Mouse (Mus musculus): ENCODE data around the gene R3hcc1l. TPM values are rescaled to one million over a fixed set of nuclear protein-coding genes. Genes with fewer than 3 reads are reported as not detected.

The R3hcc1l gene
- polyA plus RNA-seq (2016; fragmentation: Nextera tagmentation; extraction: Ambion mirVana): 16.0 and 18.0 TPM in 2 replicates

GRCm38 (mm10) chr19:42518620-42519310 lies at the start of gene R3hcc1l:
Gene R3hcc1l (plus strand): TSS chr19:42518759.
- Histone ChIP-seq H3K9me3 (replicated peaks) (no peaks in the 10 kb centered on the region), H3K36me3 (no peaks in the 10 kb centered on the region), H3K4me1 (replicated peaks) (peaks cover 7% of the 10 kb centered on the region), H3K27ac (ENCODE audit: poor library complexity, severe bottlenecking) (peak within 1 kb of the TSS; percentile 77), H3K4me2 (peak within 1 kb of the TSS; percentile 82), H3K27me3 (replicated peaks) (peaks cover 16% of the 10 kb centered on the region), H3K9ac (peak within 1 kb of the TSS; percentile 97), H3K4me3 (peak within 1 kb of the TSS; percentile 99)
- WGBS: under 1% methylated on average over 59 of the region's 59 CpGs
- peak; percentile 96 for ATAC-seq (ENCODE audit: insufficient number of reproducible peaks, low FRiP score)

DNA sequence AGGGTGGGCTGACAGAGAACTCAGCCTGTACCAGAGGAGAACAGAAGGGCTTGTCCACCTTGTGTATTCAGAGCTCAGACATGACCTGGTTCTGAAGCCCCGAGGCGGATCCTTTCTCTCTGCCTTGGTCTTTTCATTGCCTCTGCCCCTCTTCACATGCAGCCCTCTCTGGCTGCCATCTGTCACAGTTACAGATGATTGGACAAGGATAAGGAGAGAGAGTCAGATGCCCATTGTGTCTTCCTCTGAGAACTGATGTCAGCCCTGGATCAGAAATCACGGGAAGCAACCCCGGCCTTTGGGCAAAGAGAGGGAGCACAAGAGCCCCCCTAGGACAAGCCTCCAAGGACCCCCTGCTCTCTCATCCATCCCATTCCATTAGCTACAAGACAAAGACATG lies 47.0 kb upstream of the R3hcc1l start:
- H3K4me1 ChIP-seq (replicated peaks): no peaks in the 10 kb centered on the region
- H3K36me3 ChIP-seq: no peaks in the 10 kb centered on the region
- no peaks in the 10 kb centered on the region for H3K9me3 ChIP-seq (replicated peaks)
- ATAC-seq (ENCODE audit: insufficient number of reproducible peaks, low FRiP score): no peak
- no peak overlapping the region for H3K4me3 ChIP-seq
- H3K9ac ChIP-seq: no peak overlapping the region
- H3K27ac ChIP-seq (ENCODE audit: poor library complexity, severe bottlenecking): no peak overlapping the region
- WGBS: 82% methylated on average over 4 of the region's 4 CpGs
- H3K4me2 ChIP-seq: no peak overlapping the region
- peaks cover 42% of the 10 kb centered on the region for H3K27me3 ChIP-seq (replicated peaks)

- no peaks in the 10 kb centered on the region for H3K9me3 ChIP-seq (replicated peaks)
- ATAC-seq (ENCODE audit: insufficient number of reproducible peaks, low FRiP score): no peak
- H3K36me3 ChIP-seq: no peaks in the 10 kb centered on the region
- H3K4me3 ChIP-seq: no peak overlapping the region
- H3K27me3 ChIP-seq (replicated peaks): peaks cover 53% of the 10 kb centered on the region
- H3K4me1 ChIP-seq (replicated peaks): no peaks in the 10 kb centered on the region
- H3K27ac ChIP-seq (ENCODE audit: poor library complexity, severe bottlenecking): no peak overlapping the region
- H3K4me2 ChIP-seq: no peak overlapping the region
- 22% methylated on average over 11 of the region's 11 CpGs for WGBS
- H3K9ac ChIP-seq: no peak overlapping the region
These were observed 45.7 kb upstream of the R3hcc1l start for GRCm38 (mm10) chr19:42472831-42473230.

- H3K27me3 ChIP-seq (replicated peaks): peaks cover 77% of the 10 kb centered on the region
- no peak overlapping the region for H3K27ac ChIP-seq (ENCODE audit: poor library complexity, severe bottlenecking)
- H3K9ac ChIP-seq: no peak overlapping the region
- H3K36me3 ChIP-seq: no peaks in the 10 kb centered on the region
- peaks cover 3% of the 10 kb centered on the region; the same call in 1 of the 2 replicates for H3K9me3 ChIP-seq (replicated peaks)
- no peaks in the 10 kb centered on the region for H3K4me1 ChIP-seq (replicated peaks)
- WGBS: 56% methylated on average over 5 of the region's 5 CpGs
- no peak for ATAC-seq (ENCODE audit: insufficient number of reproducible peaks, low FRiP score)
- H3K4me3 ChIP-seq: no peak overlapping the region
- H3K4me2 ChIP-seq: no peak overlapping the region
These were observed 40.8 kb upstream of the R3hcc1l start for GRCm38 (mm10) chr19:42477769-42478168.

- peaks cover 77% of the 10 kb centered on the region for H3K27me3 ChIP-seq (replicated peaks)
- H3K27ac ChIP-seq (ENCODE audit: poor library complexity, severe bottlenecking): no peak overlapping the region
- ATAC-seq (ENCODE audit: insufficient number of reproducible peaks, low FRiP score): no peak
- H3K4me2 ChIP-seq: no peak overlapping the region
- no peak overlapping the region for H3K9ac ChIP-seq
- H3K36me3 ChIP-seq: no peaks in the 10 kb centered on the region
- H3K9me3 ChIP-seq (replicated peaks): peaks cover 3% of the 10 kb centered on the region; the same call in 1 of the 2 replicates
- 59% methylated on average over 12 of the region's 12 CpGs for WGBS
- H3K4me3 ChIP-seq: no peak overlapping the region
- H3K4me1 ChIP-seq (replicated peaks): no peaks in the 10 kb centered on the region
These were observed 40.3 kb upstream of the R3hcc1l start for GRCm38 (mm10) chr19:42478303-42478702.

GRCm38 (mm10) chr19:42485443-42485842 lies 33.1 kb upstream of the R3hcc1l start:
- Histone ChIP-seq H3K9ac (no peak overlapping the region), H3K4me2 (no peak overlapping the region), H3K27me3 (replicated peaks) (peaks cover 29% of the 10 kb centered on the region), H3K4me3 (no peak overlapping the region), H3K27ac (ENCODE audit: poor library complexity, severe bottlenecking) (no peak overlapping the region), H3K4me1 (replicated peaks) (peaks cover 6% of the 10 kb centered on the region; the same call in 1 of the 2 replicates), H3K9me3 (replicated peaks) (peaks cover 3% of the 10 kb centered on the region; the same call in 1 of the 2 replicates), H3K36me3 (no peaks in the 10 kb centered on the region)
- 34% methylated on average over 7 of the region's 7 CpGs for whole genome bisulfite sequencing
- ATAC-seq (ENCODE audit: insufficient number of reproducible peaks, low FRiP score): no peak

DNA sequence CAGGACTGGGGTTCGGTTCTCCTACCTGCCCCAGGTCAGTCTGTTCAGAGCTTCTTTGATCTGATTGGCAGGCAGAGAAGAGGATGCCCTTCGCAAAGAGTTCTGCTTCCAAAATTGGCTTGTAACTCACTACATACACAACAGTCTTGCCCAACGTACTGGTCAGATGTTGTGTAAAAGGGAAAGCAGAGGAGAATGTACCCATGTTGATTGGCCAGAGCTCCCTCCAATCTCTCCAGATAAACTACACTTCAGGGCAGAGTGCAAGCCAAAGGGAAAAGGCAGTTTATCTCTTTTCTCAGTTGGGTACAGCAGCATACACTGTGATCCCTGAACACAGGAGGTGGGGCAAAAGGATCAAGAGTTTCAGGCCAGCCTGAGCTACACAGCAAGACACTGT lies 31.3 kb upstream of the R3hcc1l start:
- Histone ChIP-seq H3K4me2 (no peak overlapping the region), H3K9me3 (replicated peaks) (no peaks in the 10 kb centered on the region), H3K4me3 (no peak overlapping the region), H3K36me3 (no peaks in the 10 kb centered on the region), H3K27me3 (replicated peaks) (peaks cover 32% of the 10 kb centered on the region), H3K9ac (no peak overlapping the region), H3K4me1 (replicated peaks) (peaks cover 6% of the 10 kb centered on the region; the same call in 1 of the 2 replicates), H3K27ac (ENCODE audit: poor library complexity, severe bottlenecking) (no peak overlapping the region)
- 61% methylated on average over 3 of the region's 3 CpGs for WGBS
- no peak for ATAC-seq (ENCODE audit: insufficient number of reproducible peaks, low FRiP score)

- peaks cover 55% of the 10 kb centered on the region for H3K27me3 ChIP-seq (replicated peaks)
- no peaks in the 10 kb centered on the region for H3K36me3 ChIP-seq
- H3K27ac ChIP-seq (ENCODE audit: poor library complexity, severe bottlenecking): no peak overlapping the region
- H3K9ac ChIP-seq: no peak overlapping the region
- no peak for ATAC-seq (ENCODE audit: insufficient number of reproducible peaks, low FRiP score)
- WGBS: 53% methylated on average over 5 of the region's 5 CpGs
- H3K4me2 ChIP-seq: no peak overlapping the region
- H3K4me3 ChIP-seq: no peak overlapping the region
- no peaks in the 10 kb centered on the region for H3K4me1 ChIP-seq (replicated peaks)
- H3K9me3 ChIP-seq (replicated peaks): no peaks in the 10 kb centered on the region
These were observed 25.2 kb upstream of the R3hcc1l start for GRCm38 (mm10) chr19:42493257-42493917.

DNA sequence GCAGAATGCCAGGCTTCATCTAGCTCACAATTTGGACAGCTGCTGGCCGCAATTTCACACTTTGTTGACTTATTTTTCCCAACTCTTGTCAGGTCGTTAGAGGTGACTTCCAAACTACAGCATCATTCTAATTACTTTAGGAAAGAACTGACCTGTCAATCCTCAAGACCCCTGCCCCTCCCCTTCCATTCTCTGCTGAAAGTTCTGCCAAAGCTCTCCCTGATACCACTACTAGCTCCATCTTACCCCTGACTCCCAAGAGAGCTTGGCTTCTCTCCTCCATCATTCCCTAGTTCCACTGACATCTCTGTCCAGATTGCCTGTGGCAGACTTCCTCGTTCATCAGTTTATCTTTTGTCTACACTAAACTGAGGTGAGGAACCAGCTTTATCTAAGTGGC lies 14.4 kb upstream of the R3hcc1l start:
- WGBS: 52% methylated on average over 3 of the region's 3 CpGs
- Histone ChIP-seq H3K27ac (ENCODE audit: poor library complexity, severe bottlenecking) (no peak overlapping the region), H3K9me3 (replicated peaks) (no peaks in the 10 kb centered on the region), H3K9ac (no peak overlapping the region), H3K4me3 (no peak overlapping the region), H3K4me1 (replicated peaks) (no peaks in the 10 kb centered on the region), H3K36me3 (no peaks in the 10 kb centered on the region), H3K4me2 (no peak overlapping the region), H3K27me3 (replicated peaks) (peaks cover 40% of the 10 kb centered on the region)
- ATAC-seq (ENCODE audit: insufficient number of reproducible peaks, low FRiP score): no peak

DNA sequence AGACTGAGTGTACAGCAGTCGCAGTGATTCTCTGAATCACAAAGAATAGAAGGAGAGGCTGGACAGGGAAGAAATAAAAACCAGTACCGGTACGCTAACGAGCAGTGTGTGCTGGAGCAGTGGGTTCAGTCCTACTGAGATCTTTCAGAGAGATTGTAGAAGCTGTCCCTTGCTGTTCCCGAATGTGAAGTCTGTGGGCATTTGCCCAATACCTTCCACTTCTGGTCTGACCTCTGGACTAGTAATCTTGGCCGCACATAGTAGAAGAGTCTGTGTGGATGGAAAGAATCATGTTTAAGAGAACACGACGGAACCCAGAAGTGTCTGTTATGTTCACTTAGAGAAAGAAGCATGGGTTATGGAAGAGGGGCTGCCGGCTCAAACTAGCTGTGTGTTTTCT lies 8.9 kb upstream of the R3hcc1l start:
- Histone ChIP-seq H3K9me3 (replicated peaks) (no peaks in the 10 kb centered on the region), H3K36me3 (no peaks in the 10 kb centered on the region), H3K27me3 (replicated peaks) (peaks cover 41% of the 10 kb centered on the region), H3K27ac (ENCODE audit: poor library complexity, severe bottlenecking) (no peak overlapping the region), H3K9ac (no peak overlapping the region), H3K4me2 (no peak overlapping the region), H3K4me3 (no peak overlapping the region), H3K4me1 (replicated peaks) (0 out of 2 replicates have a peak, but pooled peaks cover 7% of the 10 kb centered on the region)
- no peak for ATAC-seq (ENCODE audit: insufficient number of reproducible peaks, low FRiP score)
- WGBS: 80% methylated on average over 9 of the region's 9 CpGs

GRCm38 (mm10) chr19:42510276-42511171 lies 8.0 kb upstream of the R3hcc1l start:
- Histone ChIP-seq H3K4me3 (no peak overlapping the region), H3K9me3 (replicated peaks) (no peaks in the 10 kb centered on the region)
- WGBS: 32% methylated on average over 16 of the region's 16 CpGs

More at GRCm38 (mm10) chr19:42510276-42511171, 8.0 kb upstream of the R3hcc1l start:
- ATAC-seq (ENCODE audit: insufficient number of reproducible peaks, low FRiP score): no peak
- H3K4me2 ChIP-seq: peak overlapping the region; percentile 24
- no peaks in the 10 kb centered on the region for H3K36me3 ChIP-seq
- H3K27ac ChIP-seq (ENCODE audit: poor library complexity, severe bottlenecking): no peak overlapping the region
- no peak overlapping the region for H3K9ac ChIP-seq
- H3K4me1 ChIP-seq (replicated peaks): 0 out of 2 replicates have a peak, but pooled peaks cover 7% of the 10 kb centered on the region
- H3K27me3 ChIP-seq (replicated peaks): peaks cover 42% of the 10 kb centered on the region

Measured in heart, embryonic 12.5 days (tissue).